Mouse (Mus musculus): ENCODE measurements at regions not wholly inside any gene's neighbourhood (a gene's known extent, or its start where the extent isn't known, plus 50 kb on each side); places are given as distances from the start of the nearest gene placed in this dataset.

GRCm38 (mm10) chr2:107964841-107965240 is 674.4 kb downstream of the Kcna4 start:
- TF ChIP-seq CTCF (IDR thresholded peaks at IDR 0.05; ENCODE audit: low read depth): no peak
- TF ChIP-seq EP300 (IDR thresholded peaks at IDR 0.05; ENCODE audit: low read depth): no peak
